Mouse (Mus musculus): ENCODE data around the gene Btf3. TPM values are rescaled to one million over a fixed set of nuclear protein-coding genes. Genes with fewer than 3 reads are reported as not detected.
A peak's percentile ranks its signal among the peaks of the same experiment; 100 is the strongest.

Gene Btf3
- polyA plus RNA-seq, 1 experiment from 2014 or later = 661 TPM

DNA sequence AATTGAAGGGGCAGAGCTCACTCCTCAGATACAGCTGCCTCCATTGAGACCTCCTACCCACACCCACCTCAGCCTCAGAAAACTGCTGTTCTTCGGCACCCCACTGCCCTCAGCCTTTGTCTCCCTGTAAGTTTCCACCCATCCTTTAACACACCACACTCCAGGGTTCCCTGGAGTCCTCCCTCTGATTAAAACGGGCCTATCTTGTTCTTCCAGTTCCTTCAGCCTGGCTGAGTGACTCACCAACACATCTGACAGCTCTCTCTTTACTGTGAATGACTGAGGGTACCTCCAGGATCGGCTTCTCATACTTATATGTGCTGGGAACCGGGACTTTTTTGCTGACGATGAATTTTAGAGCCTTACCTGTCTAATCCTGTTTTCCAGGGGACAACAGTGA is 20.7 kb downstream of the Btf3 start:
- Histone ChIP-seq H3K27me3 (ENCODE audit: control insufficient read depth, insufficient read depth, low read depth, low read length) (no peaks in the 10 kb centered on the region), H3K27ac (ENCODE audit: low read length) (no peak overlapping the region), H3K4me2 (ENCODE audit: low read depth, low read length) (no peak overlapping the region), H3K36me3 (ENCODE audit: control insufficient read depth, insufficient read depth, low read length) (no peaks in the 10 kb centered on the region), H3K4me1 (replicated peaks; ENCODE audit: control insufficient read depth, insufficient read depth, low read length) (peaks cover 2% of the 10 kb centered on the region; the same call in 1 of the 2 replicates), H3K9me3 (ENCODE audit: control insufficient read depth, low read length) (no peaks in the 10 kb centered on the region), H3K4me3 (ENCODE audit: low read length) (no peak overlapping the region), H3K9ac (ENCODE audit: low read length) (no peak overlapping the region)
- 35% methylated on average over 5 of the region's 5 CpGs for WGBS
- ATAC-seq (ENCODE audit: low read depth) = no peak

DNA sequence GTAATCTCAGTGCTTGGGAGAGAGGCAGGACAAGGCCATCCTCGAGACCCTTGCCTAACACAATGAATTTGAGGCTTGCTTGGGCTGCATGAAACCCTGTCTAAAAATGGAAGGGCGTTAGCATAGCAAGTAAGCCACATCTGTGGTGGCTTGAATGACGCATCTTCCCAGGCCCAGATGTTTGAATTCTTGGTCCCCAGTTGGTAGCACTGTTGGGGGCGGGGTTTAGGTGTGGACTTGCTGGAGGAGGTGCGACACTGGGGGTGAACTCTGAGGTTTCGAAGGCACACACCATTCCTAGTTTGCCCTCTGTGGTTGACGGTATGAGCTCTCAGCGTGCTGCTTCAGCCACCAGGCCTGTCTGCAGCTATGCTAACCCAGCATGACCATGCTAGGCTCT is 25.1 kb downstream of the Btf3 start:
- Histone ChIP-seq H3K9me3 (ENCODE audit: control insufficient read depth, low read length) (no peaks in the 10 kb centered on the region), H3K27me3 (ENCODE audit: control insufficient read depth, insufficient read depth, low read depth, low read length) (no peaks in the 10 kb centered on the region), H3K27ac (ENCODE audit: low read length) (no peak overlapping the region), H3K9ac (ENCODE audit: low read length) (no peak overlapping the region), H3K4me2 (ENCODE audit: low read depth, low read length) (no peak overlapping the region), H3K4me1 (replicated peaks; ENCODE audit: control insufficient read depth, insufficient read depth, low read length) (no peaks in the 10 kb centered on the region), H3K4me3 (ENCODE audit: low read length) (no peak overlapping the region), H3K36me3 (ENCODE audit: control insufficient read depth, insufficient read depth, low read length) (no peaks in the 10 kb centered on the region)
- WGBS = 76% methylated on average over 8 of the region's 8 CpGs
- no peak for ATAC-seq (ENCODE audit: low read depth)

DNA sequence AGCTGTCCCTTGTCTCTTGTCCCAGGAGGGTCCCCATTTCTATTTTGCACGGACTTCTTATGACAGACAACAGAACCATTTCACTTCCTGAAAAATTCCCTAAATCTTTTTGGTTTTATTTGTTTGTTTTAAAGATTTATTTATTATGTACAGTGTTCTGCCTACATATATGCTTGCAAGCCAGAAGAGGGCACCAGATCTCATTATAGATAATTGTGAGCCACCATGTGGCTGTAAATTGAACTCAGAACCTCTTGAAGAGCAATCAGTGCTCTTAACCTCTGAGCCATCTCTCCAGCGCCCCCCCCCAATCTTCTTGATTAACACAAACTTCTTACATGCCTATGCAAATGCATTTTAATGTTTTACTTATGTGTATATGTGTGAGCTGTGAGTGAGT is 26.1 kb downstream of the Btf3 start:
- Histone ChIP-seq H3K27ac (ENCODE audit: low read length) (no peak overlapping the region), H3K27me3 (ENCODE audit: control insufficient read depth, insufficient read depth, low read depth, low read length) (no peaks in the 10 kb centered on the region), H3K4me3 (ENCODE audit: low read length) (no peak overlapping the region), H3K9ac (ENCODE audit: low read length) (no peak overlapping the region), H3K36me3 (ENCODE audit: control insufficient read depth, insufficient read depth, low read length) (no peaks in the 10 kb centered on the region), H3K4me2 (ENCODE audit: low read depth, low read length) (no peak overlapping the region), H3K4me1 (replicated peaks; ENCODE audit: control insufficient read depth, insufficient read depth, low read length) (no peaks in the 10 kb centered on the region), H3K9me3 (ENCODE audit: control insufficient read depth, low read length) (no peaks in the 10 kb centered on the region)
- no peak for ATAC-seq (ENCODE audit: low read depth)
- 40% methylated on average over 2 of the region's 2 CpGs for WGBS

DNA sequence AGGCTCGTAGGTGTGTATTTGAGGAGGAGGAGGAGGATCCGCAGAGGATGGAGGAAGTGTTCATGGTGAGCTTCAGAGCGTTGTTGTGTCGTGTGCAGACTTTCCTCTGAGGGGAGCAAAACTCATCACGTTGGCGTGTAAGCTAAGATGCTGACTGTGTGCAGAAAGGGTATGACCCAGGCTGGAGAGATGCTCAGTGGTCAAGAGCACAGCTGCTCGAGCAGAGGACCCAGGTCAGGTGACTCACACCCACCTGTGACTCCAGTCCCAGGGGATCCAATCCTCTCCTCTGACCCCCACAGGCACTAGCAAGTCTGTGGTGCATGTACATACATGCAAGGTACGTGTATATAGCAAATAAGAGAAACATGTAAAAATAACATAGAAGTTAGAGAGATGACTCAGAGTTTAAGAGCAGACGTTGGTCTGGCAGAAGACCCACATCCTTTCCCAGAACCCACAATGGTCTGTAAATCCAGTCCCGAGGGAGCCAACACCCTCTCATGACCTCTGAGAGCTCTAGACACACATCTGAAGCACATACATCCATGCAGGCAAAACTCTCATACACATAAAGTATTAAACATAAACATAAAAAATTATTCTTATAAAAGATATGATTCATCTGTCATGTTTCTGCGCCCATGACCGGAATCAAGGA is 35.7 kb downstream of the Btf3 start:
- Histone ChIP-seq H3K27ac (ENCODE audit: low read length) (no peak overlapping the region), H3K9ac (ENCODE audit: low read length) (no peak overlapping the region), H3K27me3 (ENCODE audit: control insufficient read depth, insufficient read depth, low read depth, low read length) (no peaks in the 10 kb centered on the region), H3K4me1 (replicated peaks; ENCODE audit: control insufficient read depth, insufficient read depth, low read length) (no peaks in the 10 kb centered on the region), H3K4me3 (ENCODE audit: low read length) (no peak overlapping the region), H3K4me2 (ENCODE audit: low read depth, low read length) (no peak overlapping the region), H3K36me3 (ENCODE audit: control insufficient read depth, insufficient read depth, low read length) (no peaks in the 10 kb centered on the region), H3K9me3 (ENCODE audit: control insufficient read depth, low read length) (no peaks in the 10 kb centered on the region)
- WGBS = 66% methylated on average over 12 of the region's 12 CpGs
- no peak for ATAC-seq (ENCODE audit: low read depth)

DNA sequence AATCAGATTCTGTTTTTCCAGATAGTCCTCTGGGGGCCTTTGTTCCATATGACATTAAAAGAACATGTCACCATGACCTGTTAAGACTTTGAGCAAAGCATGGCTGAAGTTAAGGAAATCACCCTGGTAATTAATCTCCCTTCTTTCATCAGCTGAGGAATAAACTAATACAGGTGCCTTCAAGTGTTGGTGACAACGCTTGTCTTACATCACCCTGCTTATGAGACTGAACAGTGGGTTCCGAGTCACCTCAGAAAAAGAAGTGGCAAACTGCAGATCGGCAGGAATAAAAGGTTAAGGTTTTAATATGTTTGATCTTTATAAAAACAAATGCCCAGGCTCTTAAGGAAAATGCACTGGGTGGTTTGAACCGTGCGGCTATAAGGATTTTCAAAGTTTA is 37.1 kb downstream of the Btf3 start, which contains the start of gene Gm21976:
Gm21976 (plus strand) TSS at position 202 of the 400 bp plus-strand sequence.
- Histone ChIP-seq H3K4me3 (ENCODE audit: low read length) (no peak within 1 kb of the TSS), H3K27me3 (ENCODE audit: control insufficient read depth, insufficient read depth, low read depth, low read length) (no peaks in the 10 kb centered on the region), H3K4me1 (replicated peaks; ENCODE audit: control insufficient read depth, insufficient read depth, low read length) (no peaks in the 10 kb centered on the region), H3K4me2 (ENCODE audit: low read depth, low read length) (no peak within 1 kb of the TSS), H3K9me3 (ENCODE audit: control insufficient read depth, low read length) (no peaks in the 10 kb centered on the region), H3K27ac (ENCODE audit: low read length) (no peak within 1 kb of the TSS), H3K36me3 (ENCODE audit: control insufficient read depth, insufficient read depth, low read length) (no peaks in the 10 kb centered on the region), H3K9ac (ENCODE audit: low read length) (no peak within 1 kb of the TSS)
- 73% methylated on average over 5 of the region's 5 CpGs for WGBS
- ATAC-seq (ENCODE audit: low read depth) = no peak

DNA sequence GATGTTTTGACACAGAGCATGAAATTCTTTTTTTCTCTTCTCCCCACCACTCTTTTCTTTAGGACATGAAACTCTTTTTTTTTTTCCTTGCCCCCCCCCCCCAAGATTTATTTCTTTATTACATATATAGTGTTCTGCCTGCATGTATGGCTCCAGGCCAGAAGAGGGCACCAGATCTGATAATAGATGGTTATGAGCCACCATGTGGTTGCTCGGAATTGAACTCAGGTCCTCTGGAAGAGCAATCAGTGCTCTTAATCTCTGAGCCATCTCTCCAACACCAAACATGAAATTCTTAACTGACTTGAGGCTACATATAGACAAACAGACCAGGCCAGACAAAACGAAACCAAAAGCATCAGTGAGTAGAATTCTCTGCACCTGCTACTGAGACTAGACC is 39.3 kb downstream of the Btf3 start:
- Histone ChIP-seq H3K9me3 (ENCODE audit: control insufficient read depth, low read length) (no peaks in the 10 kb centered on the region), H3K9ac (ENCODE audit: low read length) (no peak overlapping the region), H3K27me3 (ENCODE audit: control insufficient read depth, insufficient read depth, low read depth, low read length) (no peaks in the 10 kb centered on the region), H3K36me3 (ENCODE audit: control insufficient read depth, insufficient read depth, low read length) (peaks cover 6% of the 10 kb centered on the region), H3K4me3 (ENCODE audit: low read length) (no peak overlapping the region), H3K27ac (ENCODE audit: low read length) (no peak overlapping the region), H3K4me2 (ENCODE audit: low read depth, low read length) (no peak overlapping the region), H3K4me1 (replicated peaks; ENCODE audit: control insufficient read depth, insufficient read depth, low read length) (no peaks in the 10 kb centered on the region)
- no peak for ATAC-seq (ENCODE audit: low read depth)
- WGBS = 72% methylated on average over 2 of the region's 2 CpGs

DNA sequence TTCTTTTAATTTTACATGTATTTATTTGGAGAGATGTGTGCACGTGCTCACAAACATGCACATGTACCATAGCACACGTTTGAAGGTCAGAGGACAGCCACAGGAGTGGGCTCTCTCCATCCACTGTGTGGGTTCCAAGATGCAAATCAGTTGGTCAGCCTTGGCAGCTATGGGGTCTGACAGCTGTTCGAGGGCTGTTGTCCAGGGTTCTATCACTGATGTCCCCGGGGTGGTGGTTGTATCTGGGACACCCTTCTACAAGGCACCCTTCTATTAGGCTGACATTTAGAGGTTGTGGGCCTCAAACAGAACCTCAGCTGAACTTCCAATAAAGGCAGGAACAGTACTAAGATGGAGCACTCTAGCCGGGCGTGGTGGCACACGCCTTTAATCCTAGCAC is 40.6 kb downstream of the Btf3 start:
- no peak for ATAC-seq (ENCODE audit: low read depth)
- Histone ChIP-seq H3K36me3 (ENCODE audit: control insufficient read depth, insufficient read depth, low read length) (peaks cover 15% of the 10 kb centered on the region), H3K4me1 (replicated peaks; ENCODE audit: control insufficient read depth, insufficient read depth, low read length) (no peaks in the 10 kb centered on the region), H3K27ac (ENCODE audit: low read length) (no peak overlapping the region), H3K4me2 (ENCODE audit: low read depth, low read length) (no peak overlapping the region), H3K9ac (ENCODE audit: low read length) (no peak overlapping the region), H3K9me3 (ENCODE audit: control insufficient read depth, low read length) (no peaks in the 10 kb centered on the region), H3K4me3 (ENCODE audit: low read length) (no peak overlapping the region), H3K27me3 (ENCODE audit: control insufficient read depth, insufficient read depth, low read depth, low read length) (no peaks in the 10 kb centered on the region)
- WGBS = 84% methylated on average over 7 of the region's 7 CpGs

DNA sequence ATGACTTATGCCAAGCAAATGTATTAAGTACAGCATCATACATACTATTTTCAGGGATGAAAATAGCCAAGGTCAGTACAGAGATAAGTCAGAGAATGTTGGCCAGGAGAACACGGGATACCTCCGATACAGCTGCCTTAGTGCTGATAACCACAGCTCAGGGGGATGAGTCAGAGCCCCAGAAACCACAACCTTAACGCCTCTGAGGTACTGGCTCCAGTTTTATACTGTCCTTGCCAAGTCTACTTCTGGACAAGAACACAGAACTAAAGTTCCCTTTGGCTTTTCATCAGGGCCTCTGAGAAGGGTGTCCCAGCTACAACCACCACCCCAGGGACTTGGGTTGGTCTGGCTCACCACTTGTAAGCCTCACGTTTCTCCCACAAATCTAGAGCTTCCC is 41.2 kb downstream of the Btf3 start:
- Histone ChIP-seq H3K27me3 (ENCODE audit: control insufficient read depth, insufficient read depth, low read depth, low read length) (no peaks in the 10 kb centered on the region), H3K4me1 (replicated peaks; ENCODE audit: control insufficient read depth, insufficient read depth, low read length) (no peaks in the 10 kb centered on the region), H3K36me3 (ENCODE audit: control insufficient read depth, insufficient read depth, low read length) (peaks cover 15% of the 10 kb centered on the region), H3K9ac (ENCODE audit: low read length) (no peak overlapping the region), H3K27ac (ENCODE audit: low read length) (no peak overlapping the region), H3K4me2 (ENCODE audit: low read depth, low read length) (no peak overlapping the region), H3K4me3 (ENCODE audit: low read length) (no peak overlapping the region), H3K9me3 (ENCODE audit: control insufficient read depth, low read length) (no peaks in the 10 kb centered on the region)
- 76% methylated on average over 4 of the region's 4 CpGs for WGBS
- ATAC-seq (ENCODE audit: low read depth) = no peak

DNA sequence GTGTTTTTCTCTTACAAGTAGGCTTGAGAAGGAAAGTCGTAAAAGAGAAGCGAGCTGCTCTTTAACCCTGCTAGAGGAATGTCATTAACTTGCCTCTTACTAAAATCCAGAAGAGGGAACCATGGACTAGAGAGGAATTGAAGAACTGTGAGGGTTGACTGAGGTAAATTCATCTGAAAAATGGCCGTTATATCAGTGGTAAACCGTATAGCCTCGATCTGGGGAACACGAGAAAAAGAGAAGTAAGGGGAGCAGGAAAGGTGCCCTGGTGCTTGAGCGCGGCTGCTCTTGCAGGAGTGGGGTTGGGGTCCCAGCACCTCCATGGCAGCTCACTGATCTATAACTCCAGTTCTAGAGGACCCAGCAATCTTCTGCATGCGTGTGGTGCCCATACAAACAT is 42.8 kb downstream of the Btf3 start:
- no peak overlapping the region for H3K27ac ChIP-seq (ENCODE audit: low read length)
- peaks cover 15% of the 10 kb centered on the region for H3K36me3 ChIP-seq (ENCODE audit: control insufficient read depth, insufficient read depth, low read length)
- no peaks in the 10 kb centered on the region for H3K4me1 ChIP-seq (replicated peaks; ENCODE audit: control insufficient read depth, insufficient read depth, low read length)
- no peak overlapping the region for H3K4me2 ChIP-seq (ENCODE audit: low read depth, low read length)
- no peak for ATAC-seq (ENCODE audit: low read depth)
- no peak overlapping the region for H3K4me3 ChIP-seq (ENCODE audit: low read length)
- 89% methylated on average over 9 of the region's 9 CpGs for WGBS
- H3K27me3 ChIP-seq (ENCODE audit: control insufficient read depth, insufficient read depth, low read depth, low read length) = no peaks in the 10 kb centered on the region
- H3K9me3 ChIP-seq (ENCODE audit: control insufficient read depth, low read length) = no peaks in the 10 kb centered on the region
- no peak overlapping the region for H3K9ac ChIP-seq (ENCODE audit: low read length)

DNA sequence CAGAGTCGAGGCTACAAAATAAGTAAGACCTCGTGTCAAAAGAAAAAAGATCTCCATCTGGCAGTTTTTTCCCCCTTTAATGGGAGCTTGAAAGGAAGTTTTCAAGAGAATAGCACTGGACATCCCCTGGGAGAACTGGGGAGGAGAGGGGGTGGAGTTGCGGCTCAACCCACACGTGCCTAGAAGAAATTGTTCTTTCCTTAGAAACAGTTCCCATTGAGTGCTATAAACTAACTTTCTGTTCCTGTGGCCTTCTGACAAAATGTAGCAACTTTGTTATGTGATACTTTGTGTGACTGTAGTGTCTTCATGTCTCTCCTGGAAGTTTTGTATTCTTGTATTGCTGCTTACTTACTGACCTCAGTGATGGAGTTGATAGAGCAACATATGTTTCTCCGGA is 52.7 kb downstream of the Btf3 start:
- ATAC-seq (ENCODE audit: low read depth) = no peak
- H3K27ac ChIP-seq (ENCODE audit: low read length) = no peak overlapping the region
- H3K27me3 ChIP-seq (ENCODE audit: control insufficient read depth, insufficient read depth, low read depth, low read length) = no peaks in the 10 kb centered on the region
- H3K9me3 ChIP-seq (ENCODE audit: control insufficient read depth, low read length) = no peaks in the 10 kb centered on the region
- peaks cover 11% of the 10 kb centered on the region for H3K36me3 ChIP-seq (ENCODE audit: control insufficient read depth, insufficient read depth, low read length)
- H3K9ac ChIP-seq (ENCODE audit: low read length) = peak overlapping the region; percentile 81; the same call in 1 of the 2 replicates
- H3K4me1 ChIP-seq (replicated peaks; ENCODE audit: control insufficient read depth, insufficient read depth, low read length) = peaks cover 17% of the 10 kb centered on the region
- peak overlapping the region; percentile 84 for H3K4me3 ChIP-seq (ENCODE audit: low read length)
- WGBS = 28% methylated on average over 5 of the region's 5 CpGs
- peak overlapping the region; percentile 71 for H3K4me2 ChIP-seq (ENCODE audit: low read depth, low read length)

All from lung, embryonic 16.5 days (tissue).